Mouse (Mus musculus) bone marrow macrophage, adult 2 months (primary cell): ENCODE measurements around the gene Col4a6.

ENCODE experiments used
- CTCF ChIP-seq: IDR thresholded peaks from 2 replicates; pipeline ENCODE4 v1.5.1; 2012; ENCODE audit warnings: low read depth, mild to moderate bottlenecking, low read length, moderate library complexity
- POLR2A ChIP-seq: IDR thresholded peaks from 2 replicates; pipeline ENCODE4 v1.6.1; 2012; ENCODE audit warnings: mild to moderate bottlenecking, low read depth, low read length, borderline replicate concordance

DNA sequence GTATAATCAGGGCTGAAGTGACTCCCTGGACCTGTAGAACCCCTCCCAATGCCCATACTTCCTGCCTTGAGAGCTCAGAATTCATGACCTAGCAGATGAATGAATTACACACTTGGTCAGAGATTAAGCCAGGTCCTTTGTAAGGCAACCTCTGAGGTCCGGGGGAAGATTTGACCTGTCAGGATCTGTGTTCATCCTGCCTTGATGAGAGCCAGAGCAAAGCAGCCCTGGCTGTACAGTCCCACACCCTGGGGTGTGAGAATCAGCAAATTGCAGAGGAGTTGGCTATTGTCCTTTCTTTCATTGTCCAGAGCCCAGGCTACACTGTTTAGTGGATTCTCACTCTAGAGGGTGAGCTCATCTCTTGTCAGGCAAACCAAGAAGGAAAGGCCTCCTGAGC is 207.9 kb downstream of the Col4a6 start:
- TF ChIP-seq CTCF (no peak), POLR2A (no peak)
